Mouse (Mus musculus) MEL (cell line): ENCODE results near the gene Adcy1. TPM values are rescaled to one million over a fixed set of nuclear protein-coding genes. Genes with fewer than 3 reads are reported as not detected.

ENCODE experiments used
- DNase-seq: peaks from one replicate; pipeline ENCODE4 v3.0.0; 2011; ENCODE audit warnings: low read depth, low spot score
- H3K27ac ChIP-seq: 2 replicates; pipeline ENCODE4 v1.5.1; 2012; ENCODE audit warnings: low read depth, mild to moderate bottlenecking, control low read depth, low read length, moderate library complexity; ENCODE audit not compliant: control insufficient read depth
- H3K27me3 ChIP-seq, 2 experiments: fragments of 150-350 bp in 1 of 2; sonication (generic) in 1 of 2; 2 replicates each; pipeline ENCODE4 v1.6.1; 2012; ENCODE audit warnings: low read length in 2 of 2, mild to moderate bottlenecking in 2 of 2, improper control_type of control experiment in 1 of 2, moderate library complexity in 1 of 2; ENCODE audit not compliant: insufficient read depth in 2 of 2, control insufficient read depth in 1 of 2
- H3K36me3 ChIP-seq, 2 experiments: 2 replicates each; pipeline ENCODE4 v1.6.1; 2012 to 2014; ENCODE audit warnings: low read length in 2 of 2, improper control_type of control experiment in 1 of 2, inconsistent platforms in 1 of 2, mild to moderate bottlenecking in 1 of 2; ENCODE audit not compliant: insufficient read depth in 2 of 2, control insufficient read depth in 1 of 2
- H3K4me1 ChIP-seq, 2 experiments: fragments of 150-350 bp in 1 of 2; sonication (generic) in 1 of 2; 2 replicates each; pipeline ENCODE4 v1.6.1; 2012; ENCODE audit warnings: low read length in 2 of 2, improper control_type of control experiment in 1 of 2, mild to moderate bottlenecking in 1 of 2; ENCODE audit not compliant: insufficient read depth in 2 of 2, control insufficient read depth in 1 of 2
- H3K4me3 ChIP-seq, 2 experiments: fragments of 150-350 bp in 1 of 2; sonication (generic) in 1 of 2; 2 replicates each; pipeline ENCODE4 v1.5.1; 2012; ENCODE audit warnings: low read depth in 2 of 2, low read length in 2 of 2, mild to moderate bottlenecking in 2 of 2, moderate library complexity in 2 of 2, control low read depth in 1 of 2, improper control_type of control experiment in 1 of 2; ENCODE audit not compliant: control insufficient read depth in 1 of 2, insufficient read depth in 1 of 2
- H3K79me2 ChIP-seq: 2 replicates; pipeline ENCODE4 v1.6.1; 2012; ENCODE audit warnings: mild to moderate bottlenecking, low read length, moderate library complexity; ENCODE audit not compliant: control insufficient read depth, poor library complexity, insufficient read depth
- H3K9ac ChIP-seq: 2 replicates; pipeline ENCODE4 v1.6.1; 2012; ENCODE audit warnings: low read depth, mild to moderate bottlenecking, control low read depth, low read length, moderate library complexity; ENCODE audit not compliant: control insufficient read depth, poor library complexity, severe bottlenecking
- H3K9me3 ChIP-seq: fragments of 150-350 bp; sonication (generic); replicated peaks from 2 replicates; pipeline ENCODE4 v1.6.1; 2012; ENCODE audit warnings: mild to moderate bottlenecking, low read length, improper control_type of control experiment, moderate library complexity; ENCODE audit not compliant: insufficient read depth
- BHLHE40 ChIP-seq: IDR thresholded peaks from 2 replicates; pipeline ENCODE4 v1.6.1; 2012; ENCODE audit warnings: low read depth, mild to moderate bottlenecking, inconsistent platforms, low read length, improper control_type of control experiment, borderline replicate concordance
- CHD2 ChIP-seq: IDR thresholded peaks from 2 replicates; pipeline ENCODE4 v1.6.1; 2011; ENCODE audit warnings: low read length, improper control_type of control experiment
- E2F4 ChIP-seq: IDR thresholded peaks from 2 replicates; pipeline ENCODE4 v1.6.1; 2011; ENCODE audit warnings: low read depth, low read length, improper control_type of control experiment, borderline replicate concordance
- ELF1 ChIP-seq: IDR thresholded peaks from 2 replicates; pipeline ENCODE4 v1.6.1; 2014; ENCODE audit warnings: low read depth, mild to moderate bottlenecking, inconsistent platforms, low read length, improper control_type of control experiment, moderate library complexity
- ETS1 ChIP-seq: IDR thresholded peaks from 2 replicates; pipeline ENCODE4 v1.6.1; 2012; ENCODE audit warnings: low read depth, mild to moderate bottlenecking, inconsistent platforms, low read length, improper control_type of control experiment, moderate library complexity
- HCFC1 ChIP-seq: IDR thresholded peaks from 2 replicates; pipeline ENCODE4 v1.6.1; 2012; ENCODE audit warnings: low read depth, mild to moderate bottlenecking, inconsistent platforms, low read length, improper control_type of control experiment, moderate library complexity
- KAT2A ChIP-seq: conservative IDR thresholded peaks from 2 replicates; pipeline ENCODE4 v1.6.1; 2012; ENCODE audit warnings: low read depth, low read length, improper control_type of control experiment, inconsistent platforms
- MEF2A ChIP-seq: IDR thresholded peaks from 2 replicates; pipeline ENCODE4 v1.6.1; 2014; ENCODE audit warnings: low read depth, mild to moderate bottlenecking, inconsistent platforms, low read length, improper control_type of control experiment; ENCODE audit not compliant: poor library complexity, insufficient replicate concordance, severe bottlenecking; ENCODE audit errors: extremely low read depth
- MXI1 ChIP-seq: IDR thresholded peaks from 2 replicates; pipeline ENCODE4 v1.6.1; 2011; ENCODE audit warnings: mild to moderate bottlenecking, low read depth, low read length, improper control_type of control experiment
- MYB ChIP-seq: IDR thresholded peaks from 2 replicates; pipeline ENCODE4 v1.6.1; 2011; ENCODE audit warnings: mild to moderate bottlenecking, low read depth, low read length, improper control_type of control experiment
- MYC ChIP-seq: IDR thresholded peaks from 2 replicates; pipeline ENCODE4 v1.6.1; 2011; ENCODE audit warnings: low read depth, mild to moderate bottlenecking, low read length, improper control_type of control experiment, moderate library complexity
- NELFE ChIP-seq: IDR thresholded peaks from 2 replicates; pipeline ENCODE4 v1.6.1; 2011; ENCODE audit warnings: low read depth, low read length, improper control_type of control experiment
- RCOR1 ChIP-seq: IDR thresholded peaks from 2 replicates; pipeline ENCODE4 v1.6.1; 2012; ENCODE audit warnings: low read depth, mild to moderate bottlenecking, inconsistent platforms, low read length, improper control_type of control experiment
- TAL1 ChIP-seq: IDR thresholded peaks from 2 replicates; pipeline ENCODE4 v1.6.1; 2012; ENCODE audit warnings: mild to moderate bottlenecking, inconsistent platforms, low read length, moderate library complexity, mixed read lengths
- TCF12 ChIP-seq: IDR thresholded peaks from 2 replicates; pipeline ENCODE4 v1.6.1; 2014; ENCODE audit warnings: low read depth, mild to moderate bottlenecking, inconsistent platforms, low read length, improper control_type of control experiment, moderate library complexity
- UBTF ChIP-seq: IDR thresholded peaks from 2 replicates; pipeline ENCODE4 v1.6.1; 2012; ENCODE audit warnings: low read depth, mild to moderate bottlenecking, inconsistent platforms, low read length, improper control_type of control experiment, moderate library complexity, borderline replicate concordance; ENCODE audit not compliant: insufficient read depth
- USF2 ChIP-seq, 2 experiments: IDR thresholded peaks; 2 replicates each; pipeline ENCODE4 v1.6.1; 2011 to 2012; ENCODE audit warnings: improper control_type of control experiment in 2 of 2, low read length in 2 of 2, borderline replicate concordance in 1 of 2, inconsistent platforms in 1 of 2, low read depth in 1 of 2, mild to moderate bottlenecking in 1 of 2; ENCODE audit not compliant: insufficient read depth in 1 of 2
- ZNF384 ChIP-seq: IDR thresholded peaks from 2 replicates; pipeline ENCODE4 v1.6.1; 2012; ENCODE audit warnings: low read depth, mild to moderate bottlenecking, inconsistent platforms, low read length, improper control_type of control experiment
- polyA plus RNA-seq, 2 experiments: library from polyadenylated mRNA; stranded (reverse) in 1 of 2; unstranded in 1 of 2; fragments of >175 nt in 1 of 2; fragments of >200 nt in 1 of 2; gene quantifications; 2 replicates each; pipeline versions ENCODE4 v1.2.1 to v1.2.4; 2012; ENCODE audit warnings: low replicate concordance in 2 of 2, low read depth in 1 of 2; ENCODE audit not compliant: insufficient read length in 2 of 2, insufficient read depth in 1 of 2, missing spikeins in 1 of 2
- total RNA-seq: library from RNA; depleted of rRNA; stranded (reverse); fragments of 300-350 nt; gene quantifications from 2 replicates; pipeline ENCODE4 v1.2.3, GENCODE M21; 2012

Gene Adcy1
- total and polyA plus RNA-seq, 3 experiments: under 0.01 TPM; not detected in 2

DNA sequence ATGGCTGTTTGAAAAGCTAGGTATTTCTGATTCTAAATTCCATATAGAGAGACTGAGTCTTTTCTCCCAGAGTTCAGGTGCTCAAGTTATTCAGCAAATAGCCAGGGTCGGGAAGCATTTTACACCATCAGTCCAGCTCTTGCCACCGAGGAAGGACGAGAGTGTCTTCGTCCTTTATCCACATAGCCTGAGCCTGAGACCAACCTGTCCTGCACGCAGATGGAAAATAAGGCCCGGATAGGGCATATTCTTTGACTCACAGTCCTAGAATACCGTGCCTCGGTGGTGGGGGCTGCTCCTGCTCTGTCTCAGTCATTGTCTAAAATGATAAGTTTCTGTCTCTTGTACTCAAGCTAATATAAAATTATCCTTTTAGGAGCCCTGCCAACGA, 137.1 kb downstream of the Adcy1 start:
- DNase-seq: no peak
- no peak for TF ChIP-seq MEF2A
- TF ChIP-seq UBTF: no peak
- TF ChIP-seq MYC: no peak
- TF ChIP-seq ZNF384: no peak
- no peak for TF ChIP-seq BHLHE40
- TF ChIP-seq HCFC1: no peak
- no peak for TF ChIP-seq KAT2A
- no peak for TF ChIP-seq RCOR1
- TF ChIP-seq, all 39 proteins: peak for 0
- H3K9ac ChIP-seq: no peak overlapping the region
- H3K9me3 ChIP-seq: no peaks in the 10 kb centered on the region
- H3K27ac ChIP-seq: no peak overlapping the region
- H3K79me2 ChIP-seq: no peaks in the 10 kb centered on the region
- H3K4me1 ChIP-seq: no peaks in the 10 kb centered on the region
- no peak overlapping the region for H3K4me3 ChIP-seq
- H3K36me3 ChIP-seq: no peaks in the 10 kb centered on the region
- H3K27me3 ChIP-seq: no peaks in the 10 kb centered on the region

DNA sequence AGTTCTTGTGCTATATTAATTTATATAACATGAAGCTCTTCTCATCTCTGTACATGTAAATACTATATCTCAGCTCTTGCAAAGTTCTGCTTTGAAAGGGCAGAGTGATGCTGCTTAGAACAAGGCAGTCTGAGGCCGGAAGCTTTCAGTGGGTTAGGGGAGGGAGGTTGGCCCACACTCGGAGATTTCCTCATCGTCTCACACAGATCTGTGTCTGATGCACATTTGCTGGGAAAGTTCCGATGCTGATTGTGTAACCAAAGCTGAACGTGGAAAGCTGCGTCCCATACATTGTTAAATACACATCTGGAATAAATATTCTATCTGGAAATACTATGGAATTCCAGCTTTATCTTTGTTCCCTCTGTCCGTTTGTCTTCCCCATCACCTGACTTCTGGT, 138.9 kb downstream of the Adcy1 start:
- no peaks in the 10 kb centered on the region for H3K4me1 ChIP-seq
- H3K27ac ChIP-seq: no peak overlapping the region
- no peak for DNase-seq
- no peaks in the 10 kb centered on the region for H3K27me3 ChIP-seq
- H3K36me3 ChIP-seq: no peaks in the 10 kb centered on the region
- TF ChIP-seq KAT2A (no peak), CHD2 (no peak), ETS1 (no peak), E2F4 (no peak), NELFE (no peak), ELF1 (no peak), TCF12 (no peak), TAL1 (no peak), USF2 (IDR thresholded peaks at IDR 0.05; ENCODE audit: borderline replicate concordance in 1 of 2, insufficient read depth in 1 of 2, low read depth in 1 of 2, low read length in 2 of 2) (no peak), MXI1 (no peak), MYB (no peak), RCOR1 (no peak)
- no peaks in the 10 kb centered on the region for H3K9me3 ChIP-seq
- no peak overlapping the region for H3K4me3 ChIP-seq
- no peaks in the 10 kb centered on the region for H3K79me2 ChIP-seq
- no peak overlapping the region for H3K9ac ChIP-seq
